Mouse (Mus musculus) layer of hippocampus, postnatal 14 days (tissue): Measurements from ENCODE around the gene Spin1. TPM values are rescaled to one million over a fixed set of nuclear protein-coding genes. Genes with fewer than 3 reads are reported as not detected.

ENCODE experiments used
- DNase-seq, 2 experiments: peaks; one replicate each; pipeline ENCODE4 v3.0.0; 2021 to 2022; ENCODE audit warnings: low spot score in 2 of 2, mixed read lengths in 1 of 2
- total RNA-seq, 2 experiments: library from RNA; stranded (reverse); gene quantifications; 2 replicates each; pipeline ENCODE4 v1.2.3; 2021

The Spin1 gene
- total RNA-seq, 2 experiments from 2014 or later = 157 to 165 TPM

DNA sequence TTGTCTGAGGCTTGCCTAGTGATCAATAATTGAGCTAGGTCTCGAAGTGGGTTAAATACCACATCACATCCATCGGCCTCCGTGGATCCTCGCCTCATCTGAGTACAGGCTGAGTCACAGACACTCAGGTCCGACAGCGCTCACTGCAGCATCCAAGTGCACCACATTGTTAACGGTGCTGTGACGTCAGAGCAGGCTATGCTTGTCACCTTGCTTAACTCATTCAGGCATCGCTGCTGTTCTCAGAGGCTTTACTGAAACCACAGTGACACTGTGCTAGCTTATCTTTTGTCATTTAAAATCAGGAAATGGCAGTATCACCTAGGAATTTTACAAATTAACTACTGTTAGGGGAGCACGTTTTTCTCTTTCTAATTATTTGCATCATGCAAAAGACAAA lies 30.5 kb downstream of the Spin1 start:
- DNase-seq = no peak

- DNase-seq = no peak
These were observed 35.6 kb downstream of the Spin1 start for GRCm38 (mm10) chr13:51136315-51136714.

DNA sequence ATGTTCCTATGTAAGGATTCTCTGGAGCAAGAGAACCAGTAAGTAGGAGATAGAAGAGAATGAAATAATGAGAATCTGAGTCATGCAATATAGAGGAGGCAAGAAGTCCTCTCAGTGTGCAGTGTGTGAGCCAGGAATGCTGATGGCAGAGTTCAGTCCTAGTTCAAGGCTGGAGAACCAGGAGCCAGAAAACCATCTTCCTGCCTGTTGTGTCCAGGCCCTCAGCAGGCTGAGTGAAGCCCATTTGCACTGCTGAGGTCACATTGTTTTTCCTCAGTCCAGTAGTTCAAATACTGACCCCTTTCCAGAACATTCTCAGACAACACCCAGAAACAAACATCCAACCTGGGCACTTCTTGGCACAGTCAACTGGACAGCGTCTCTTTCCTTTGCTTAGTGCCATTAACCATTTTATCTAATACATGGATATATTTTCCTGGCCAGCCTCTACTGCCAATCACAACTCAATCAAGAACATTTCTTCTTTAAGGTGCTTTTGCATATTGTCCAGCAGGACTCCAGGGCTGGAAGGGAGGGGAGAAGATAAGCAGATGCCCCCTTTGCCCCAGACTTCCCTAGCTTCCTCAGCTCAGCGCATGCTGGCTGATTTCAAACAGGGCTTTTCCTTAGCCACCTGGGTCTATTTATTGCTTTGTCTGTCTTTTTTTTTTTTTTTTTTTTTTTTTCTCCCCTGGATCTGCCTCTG lies 36.5 kb downstream of the Spin1 start:
- DNase-seq = no peak

DNA sequence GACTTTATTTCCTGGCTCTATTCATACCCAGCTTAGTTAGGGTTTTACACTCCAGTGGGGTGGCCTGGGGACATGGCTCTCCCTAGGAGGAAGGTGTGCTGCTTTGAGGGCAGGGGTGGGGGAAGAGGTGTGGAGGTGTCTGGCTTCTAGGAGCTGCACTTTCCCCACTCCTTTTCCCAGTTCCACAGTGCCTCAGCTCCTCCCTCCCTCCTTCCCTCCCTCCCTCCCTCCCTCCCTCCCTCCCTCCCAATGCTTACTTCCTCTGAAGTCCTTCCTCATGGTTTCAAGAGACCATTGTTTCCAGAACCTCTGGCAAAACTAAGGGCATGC lies 37.0 kb downstream of the Spin1 start:
- no peak for DNase-seq

DNA sequence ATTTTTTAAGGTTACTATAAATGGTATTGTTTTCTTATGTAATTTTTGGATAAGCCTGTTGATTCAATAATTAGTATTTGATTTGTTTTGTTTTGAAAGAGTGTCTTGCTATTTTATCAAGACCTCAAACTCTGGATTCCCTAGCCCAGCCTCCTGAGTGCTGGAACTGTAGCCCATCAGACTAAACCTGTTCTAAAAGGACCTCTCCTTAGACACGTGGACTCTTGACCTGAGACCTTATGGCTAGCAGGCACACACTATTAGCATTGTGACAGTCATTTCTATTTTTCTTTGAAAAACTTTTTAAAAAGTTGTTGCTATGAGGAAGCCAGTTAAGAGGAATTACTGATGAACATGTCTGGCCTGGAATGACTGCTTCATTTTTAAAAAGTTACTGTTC lies 46.4 kb downstream of the Spin1 start:
- DNase-seq = no peak

GRCm38 (mm10) chr13:51152966-51153669 lies 52.4 kb downstream of the Spin1 start:
- DNase-seq = no peak

DNA sequence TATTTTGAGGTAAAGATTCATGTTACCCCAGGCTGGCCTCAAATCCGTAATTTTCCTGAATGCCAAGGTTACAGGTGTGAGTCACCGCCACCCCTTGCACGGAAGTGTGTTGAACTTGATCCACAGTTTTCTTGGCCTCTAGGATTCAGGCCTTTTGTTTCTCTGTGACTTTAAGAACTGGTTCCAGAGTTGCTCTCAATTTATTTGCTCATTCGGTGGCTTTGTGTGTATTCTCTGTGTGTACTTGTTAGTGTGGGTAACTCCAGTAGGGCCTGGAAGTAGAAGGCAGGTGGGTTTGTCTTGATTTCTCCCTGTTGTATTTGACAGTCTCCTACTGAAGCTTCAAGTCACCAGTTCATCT lies 53.0 kb downstream of the Spin1 start:
- no peak for DNase-seq

DNA sequence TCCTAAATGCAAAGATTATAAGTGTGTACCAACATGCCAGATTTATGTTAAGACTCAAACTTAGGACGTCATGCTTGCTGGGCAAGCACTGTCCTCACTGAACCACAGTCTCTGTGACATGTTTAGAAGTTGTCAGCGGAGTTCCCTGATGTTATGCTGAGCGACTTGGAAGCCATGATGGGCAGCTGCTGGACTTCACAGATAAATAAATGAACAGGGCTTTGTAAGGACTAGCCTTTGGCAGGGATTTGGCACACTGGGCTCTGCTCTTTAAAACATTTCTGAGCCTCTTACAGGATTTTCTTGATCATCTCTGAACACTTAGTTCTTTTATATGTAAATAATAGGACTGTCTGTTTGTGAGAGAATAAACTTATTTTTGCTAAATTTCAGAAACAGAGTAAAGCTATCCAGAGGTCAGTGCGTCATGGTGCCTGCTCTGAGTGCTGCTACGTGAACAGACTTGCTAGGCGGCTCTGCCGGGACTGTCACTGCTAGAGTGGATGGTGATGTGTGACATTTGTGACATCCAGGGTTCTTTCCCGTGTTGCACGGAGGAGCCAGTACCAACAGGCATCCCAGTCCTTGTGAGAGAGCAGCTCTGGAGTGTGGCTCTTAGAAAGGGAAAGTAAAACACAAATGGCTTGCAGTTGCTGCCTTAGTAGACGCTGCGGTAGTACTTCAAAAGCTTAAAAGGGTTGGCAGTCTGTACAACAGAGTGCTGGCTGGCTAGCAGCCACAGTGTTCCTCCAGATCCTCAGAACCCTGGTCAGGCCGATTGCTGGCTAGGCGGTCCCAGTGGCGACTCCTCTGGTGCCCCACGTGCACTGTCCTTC lies 54.7 kb downstream of the Spin1 start:
- DNase-seq = peak in 1 of 2 experiments; percentile 29

- no peak for DNase-seq
These were observed 55.3 kb downstream of the Spin1 start for GRCm38 (mm10) chr13:51156014-51156386.

DNA sequence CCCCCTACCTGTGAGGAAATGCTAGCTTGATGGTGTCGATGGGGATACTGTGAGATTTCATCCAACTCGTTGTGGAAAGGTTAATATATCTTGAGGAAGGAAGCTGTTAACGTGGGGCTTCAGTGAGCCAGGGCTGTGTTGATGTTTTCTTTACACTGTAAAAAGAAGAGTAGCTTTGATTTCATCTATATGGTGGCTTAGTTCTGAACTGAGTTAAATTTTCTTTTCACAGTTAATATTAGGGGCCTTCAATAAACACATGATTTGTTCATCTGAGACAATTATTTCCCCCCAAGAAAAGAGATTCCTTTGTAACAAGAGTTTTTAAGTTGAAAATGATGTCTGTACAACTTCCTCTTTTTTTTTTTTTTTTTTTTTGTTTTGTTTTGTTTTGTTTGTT lies 56.6 kb downstream of the Spin1 start:
- no peak for DNase-seq

- DNase-seq = no peak
These were observed 61.0 kb downstream of the Spin1 start for GRCm38 (mm10) chr13:51161672-51162071.

GRCm38 (mm10) chr13:51162246-51162645 lies 61.6 kb downstream of the Spin1 start:
- DNase-seq = no peak

GRCm38 (mm10) chr13:51166711-51167110 lies 66.0 kb downstream of the Spin1 start:
- no peak for DNase-seq

DNA sequence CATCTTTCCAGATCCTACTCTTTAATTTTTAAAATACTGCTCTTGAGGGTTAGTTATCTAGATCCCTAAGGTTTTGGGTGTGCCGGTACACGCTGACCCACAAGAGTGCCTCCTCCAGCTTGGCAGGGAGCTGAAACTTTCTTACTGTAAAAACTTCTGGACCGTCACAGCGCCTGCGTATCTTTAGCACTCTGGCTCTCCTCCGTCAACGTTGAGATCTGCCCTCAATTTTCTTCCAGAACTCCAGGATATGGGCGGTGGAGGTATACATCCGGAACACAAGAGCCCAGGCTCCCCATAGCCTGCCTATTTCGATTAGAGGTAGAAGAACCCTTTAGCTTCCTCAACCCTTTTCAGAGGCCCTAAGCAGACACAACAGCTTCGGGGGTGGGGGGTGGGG lies 69.5 kb downstream of the Spin1 start:
- no peak for DNase-seq

GRCm38 (mm10) chr13:51170691-51171680 lies 70.3 kb downstream of the Spin1 start, which contains the start of gene Nxnl2:
Gene Nxnl2 (plus strand): TSS chr13:51171022.
- DNase-seq = peak; percentile 23 to 32

- DNase-seq = no peak
These were observed 71.9 kb downstream of the Spin1 start for GRCm38 (mm10) chr13:51172601-51173000.

DNA sequence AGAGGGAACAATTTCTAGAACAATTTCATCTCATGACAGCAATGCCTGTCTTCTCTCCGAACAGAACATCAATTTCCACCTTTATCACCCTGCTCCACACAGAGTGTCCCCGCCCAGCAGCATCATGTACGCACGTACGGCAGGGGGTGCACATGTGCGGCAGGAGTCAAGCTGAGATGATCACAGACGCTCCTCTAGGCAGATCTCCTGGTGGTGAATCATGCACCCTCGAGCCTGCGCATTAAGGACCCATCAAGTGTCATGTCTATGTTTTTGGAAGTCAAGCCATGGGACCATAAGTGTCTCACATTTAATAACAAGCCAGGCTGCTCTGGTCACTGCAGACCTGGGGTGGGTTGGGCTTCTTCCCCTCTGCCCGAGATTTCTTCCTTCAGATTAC lies 78.3 kb downstream of the Spin1 start:
- no peak for DNase-seq

- DNase-seq = no peak
These were observed 78.7 kb downstream of the Spin1 start for GRCm38 (mm10) chr13:51179362-51179761.

DNA sequence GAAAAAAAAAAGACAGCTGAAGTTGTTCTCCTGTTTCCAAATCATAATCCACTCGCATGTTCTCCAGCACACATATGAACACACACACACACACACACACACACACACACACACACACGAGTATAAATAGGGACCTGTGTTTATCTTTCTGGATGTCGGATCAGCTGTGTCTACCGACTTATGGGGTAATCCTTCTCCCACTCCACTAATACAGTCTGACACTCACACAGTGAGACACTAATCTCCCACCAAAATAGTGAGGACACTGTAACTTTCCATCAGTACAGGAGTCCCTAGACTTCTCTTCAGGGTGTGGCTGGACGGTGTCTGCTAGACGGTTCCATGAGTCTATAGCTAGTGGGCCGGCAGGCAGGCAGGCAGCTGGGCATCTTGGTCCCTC lies 81.6 kb downstream of the Spin1 start:
- no peak for DNase-seq

GRCm38 (mm10) chr13:51184896-51185295 lies 84.2 kb downstream of the Spin1 start:
- DNase-seq = no peak

DNA sequence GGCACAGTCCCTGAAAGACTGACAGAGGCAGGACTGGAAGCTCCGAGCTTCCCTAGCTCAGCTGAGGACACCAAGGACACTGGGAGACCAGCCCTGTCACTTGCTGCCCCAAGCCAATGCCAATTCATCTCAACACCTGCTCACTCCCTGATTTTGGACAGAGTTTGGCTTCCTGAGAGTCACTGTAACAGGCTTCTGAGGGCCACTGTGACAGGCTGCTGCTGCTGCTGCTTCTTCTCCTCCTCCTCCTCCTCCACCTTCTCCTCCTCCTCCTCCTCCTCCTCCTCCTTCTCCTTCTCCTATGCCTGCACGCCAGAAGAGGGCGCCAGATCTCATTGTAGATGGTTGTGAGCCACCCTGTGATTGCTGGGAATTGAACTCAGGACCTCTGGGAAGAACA lies 89.7 kb downstream of the Spin1 start:
- no peak for DNase-seq
